Mouse (Mus musculus) cortical plate, adult 2 months (tissue): ENCODE results near the gene Gpatch1. TPM values are rescaled to one million over a fixed set of nuclear protein-coding genes. Genes with fewer than 3 reads are reported as not detected.

Experiments used
- H3K27ac ChIP-seq: fragments of 200-500 bp; 2 replicates; pipeline ENCODE4 v1.5.1; 2012; ENCODE audit warnings: low read length, control low read depth, inconsistent platforms; ENCODE audit not compliant: insufficient read depth
- H3K4me1 ChIP-seq: fragments of 200-500 bp; 2 replicates; pipeline ENCODE4 v1.6.1; 2011; ENCODE audit warnings: low read length; ENCODE audit not compliant: control insufficient read depth, insufficient read depth
- H3K4me3 ChIP-seq: fragments of 200-500 bp; 2 replicates; pipeline ENCODE4 v1.5.1; 2011; ENCODE audit warnings: mild to moderate bottlenecking, low read length, control low read depth; ENCODE audit not compliant: insufficient read depth
- CTCF ChIP-seq: fragments of 200-500 bp; IDR thresholded peaks from 2 replicates; pipeline ENCODE4 v1.5.1; 2011; ENCODE audit warnings: mild to moderate bottlenecking, control low read depth, low read length; ENCODE audit not compliant: insufficient read depth; ENCODE audit errors: extremely low read depth
- POLR2A ChIP-seq: fragments of 200-500 bp; IDR thresholded peaks from 2 replicates; pipeline ENCODE4 v1.6.1; 2011; ENCODE audit warnings: mild to moderate bottlenecking, low read length, control low read depth; ENCODE audit not compliant: insufficient read depth; ENCODE audit errors: extremely low read depth
- polyA plus RNA-seq: library from polyadenylated mRNA; depleted of rRNA; stranded (reverse); fragments of >200 nt; gene quantifications from 2 replicates; pipeline ENCODE4 v1.2.3, GENCODE M21; 2012; rRNA removed

Gene Gpatch1
- polyA plus RNA-seq: 21.7 and 24.1 TPM in 2 replicates

- Histone ChIP-seq H3K27ac (peak within 1 kb of the TSS; percentile 71), H3K4me1 (peaks cover 2% of the 10 kb centered on the region), H3K4me3 (peak within 1 kb of the TSS; percentile 89)
- TF ChIP-seq POLR2A (peak; percentile 77), CTCF (no peak)
These were observed at the start of gene Gpatch1 for GRCm38 (mm10) chr7:35317729-35318609. Gene Gpatch1, minus strand, starts transcription at chr7:35318440.

- Histone ChIP-seq H3K27ac (no peak overlapping the region), H3K4me1 (no peaks in the 10 kb centered on the region), H3K4me3 (no peak overlapping the region)
- TF ChIP-seq CTCF (no peak), POLR2A (no peak)
These were observed 47.1 kb upstream of the Gpatch1 start for GRCm38 (mm10) chr7:35365161-35365910.

- Histone ChIP-seq H3K4me3 (no peak overlapping the region), H3K27ac (no peak overlapping the region), H3K4me1 (no peaks in the 10 kb centered on the region)
- no peak for TF ChIP-seq CTCF
- no peak for TF ChIP-seq POLR2A
These were observed 44.6 kb upstream of the Gpatch1 start for GRCm38 (mm10) chr7:35362868-35363267.

- TF ChIP-seq POLR2A (no peak), CTCF (no peak)
- Histone ChIP-seq H3K27ac (no peak overlapping the region), H3K4me3 (no peak overlapping the region)
These were observed 44.0 kb upstream of the Gpatch1 start for GRCm38 (mm10) chr7:35362253-35362652.

GRCm38 (mm10) chr7:35357621-35358020 lies 39.4 kb upstream of the Gpatch1 start:
- no peak overlapping the region for H3K4me3 ChIP-seq
- no peaks in the 10 kb centered on the region for H3K4me1 ChIP-seq
- no peak for TF ChIP-seq POLR2A
- no peak for TF ChIP-seq CTCF
- no peak overlapping the region for H3K27ac ChIP-seq

More at GRCm38 (mm10) chr7:35362253-35362652, 44.0 kb upstream of the Gpatch1 start:
- H3K4me1 ChIP-seq: no peaks in the 10 kb centered on the region

GRCm38 (mm10) chr7:35355303-35355872 lies 37.1 kb upstream of the Gpatch1 start:
- H3K4me3 ChIP-seq: no peak overlapping the region
- TF ChIP-seq CTCF: no peak
- no peak for TF ChIP-seq POLR2A
- H3K27ac ChIP-seq: no peak overlapping the region
- no peaks in the 10 kb centered on the region for H3K4me1 ChIP-seq

GRCm38 (mm10) chr7:35353306-35353705 lies 35.1 kb upstream of the Gpatch1 start:
- Histone ChIP-seq H3K4me3 (no peak overlapping the region), H3K4me1 (no peaks in the 10 kb centered on the region), H3K27ac (no peak overlapping the region)
- TF ChIP-seq CTCF: no peak
- no peak for TF ChIP-seq POLR2A

- Histone ChIP-seq H3K4me1 (no peaks in the 10 kb centered on the region), H3K4me3 (no peak overlapping the region), H3K27ac (no peak overlapping the region)
- TF ChIP-seq CTCF: no peak
- no peak for TF ChIP-seq POLR2A
These were observed 32.9 kb upstream of the Gpatch1 start for GRCm38 (mm10) chr7:35351155-35351554.

- H3K4me3 ChIP-seq: no peak overlapping the region
- no peak overlapping the region for H3K27ac ChIP-seq
- no peak for TF ChIP-seq CTCF
- no peak for TF ChIP-seq POLR2A
- H3K4me1 ChIP-seq: no peaks in the 10 kb centered on the region
These were observed 31.8 kb upstream of the Gpatch1 start for GRCm38 (mm10) chr7:35349886-35350684.
